Mouse (Mus musculus): ENCODE data around the gene Egfl6. TPM values are rescaled to one million over a fixed set of nuclear protein-coding genes. Genes with fewer than 3 reads are reported as not detected.
A peak's percentile ranks its signal among the peaks of the same experiment; 100 is the strongest.
"Not testable (repeated sequence)": the region's sequence is repeated elsewhere in the genome, so short reads cannot be mapped to it uniquely, and the experiment has no call there.

Gene Egfl6
- total and polyA plus RNA-seq, 2 experiments from 2014 or later: 0.64 TPM; not detected in 1

DNA sequence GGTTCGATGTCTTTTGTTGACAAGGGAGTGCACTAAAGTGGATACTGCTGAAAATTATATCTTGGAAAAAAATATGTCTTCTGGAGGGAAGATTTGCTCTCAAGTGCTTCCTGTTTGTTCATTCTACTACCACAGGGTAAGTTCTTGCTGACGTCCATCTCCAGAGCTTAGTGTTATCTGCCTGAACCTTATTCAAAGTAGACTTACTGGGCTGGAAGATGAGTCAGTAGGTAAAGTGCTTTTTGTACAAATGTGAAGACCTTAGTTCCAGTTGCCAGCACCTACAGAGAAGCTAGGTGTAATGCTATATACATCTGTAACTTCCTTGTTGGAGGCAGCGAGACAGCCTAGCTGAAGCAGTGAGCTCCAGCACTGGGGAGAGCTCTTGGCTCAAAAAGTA, 69.6 kb downstream of the Egfl6 start:
- TF ChIP-seq EP300 (IDR thresholded peaks at IDR 0.05; ENCODE audit: low read depth) (no peak), CTCF (IDR thresholded peaks at IDR 0.05; ENCODE audit: low read depth) (no peak)
- no peaks in the 10 kb centered on the region for H3K36me3 ChIP-seq (replicated peaks; ENCODE audit: control insufficient read depth, insufficient read depth, low read length)
- H3K9me3 ChIP-seq (replicated peaks; ENCODE audit: control insufficient read depth, low read length): no peaks in the 10 kb centered on the region
- H3K4me1 ChIP-seq (ENCODE audit: control insufficient read depth, insufficient read depth): no peaks in the 10 kb centered on the region
- no peak overlapping the region for H3K4me2 ChIP-seq (ENCODE audit: low read depth, low read length)
- H3K27me3 ChIP-seq (ENCODE audit: control insufficient read depth, insufficient read depth, low read length): no peaks in the 10 kb centered on the region
- 80% methylated on average over 3 of the region's 3 CpGs for WGBS
- DNase-seq (ENCODE audit: low spot score): no peak
- no peak for ATAC-seq (ENCODE audit: insufficient read depth, low read depth)
- H3K4me3 ChIP-seq (ENCODE audit: low read depth, low read length): no peak overlapping the region
- H3K9ac ChIP-seq (replicated peaks; ENCODE audit: low read depth, low read length): no peak overlapping the region
- H3K27ac ChIP-seq (ENCODE audit: low read depth): no peak overlapping the region

DNA sequence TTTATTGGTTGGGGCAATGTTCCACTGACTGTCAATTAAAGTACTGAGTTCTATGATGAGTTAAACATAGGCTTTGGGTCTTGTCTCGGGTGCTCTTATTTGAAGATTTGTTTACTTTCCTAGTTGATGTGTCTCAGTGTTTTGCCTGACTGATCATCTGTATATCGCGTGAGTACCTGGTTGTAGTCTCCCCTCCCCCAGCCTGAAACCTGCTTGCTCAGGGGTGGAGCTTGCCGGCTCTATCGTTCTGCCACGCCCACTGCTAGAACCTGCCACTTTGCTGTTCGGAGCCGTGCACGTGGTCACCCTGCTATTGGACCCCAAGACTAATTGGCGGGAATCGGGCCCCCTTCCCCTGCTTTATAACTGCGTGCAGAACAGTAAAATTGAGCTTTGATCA, 71.5 kb downstream of the Egfl6 start:
- H3K9ac ChIP-seq (replicated peaks; ENCODE audit: low read depth, low read length); DNase-seq (ENCODE audit: low spot score): not testable (repeated sequence)
- WGBS: 22% methylated on average over 12 of the region's 12 CpGs

DNA sequence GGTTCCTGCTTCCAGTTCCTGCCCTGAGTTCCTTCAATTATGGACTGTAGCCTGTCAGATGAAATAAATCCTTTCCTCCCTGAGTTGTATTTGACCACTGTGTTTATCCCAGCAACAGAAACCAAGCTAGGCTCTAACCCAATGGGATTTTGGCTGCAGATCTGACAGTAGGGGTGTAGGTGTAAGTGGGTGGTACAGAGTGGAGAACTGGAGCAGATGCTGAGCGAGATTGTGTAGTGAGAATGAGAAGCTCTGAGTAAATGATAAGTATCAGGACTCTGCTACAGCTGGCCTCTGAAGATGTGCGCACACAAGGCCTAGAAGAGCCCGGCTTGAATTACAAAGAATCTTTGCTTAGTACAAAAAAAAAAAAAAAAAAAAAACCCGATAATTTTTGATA, 73.4 kb downstream of the Egfl6 start:
- no peak overlapping the region for H3K4me3 ChIP-seq (ENCODE audit: low read depth, low read length)
- no peaks in the 10 kb centered on the region for H3K9me3 ChIP-seq (replicated peaks; ENCODE audit: control insufficient read depth, low read length)
- 87% methylated on average over 4 of the region's 4 CpGs for WGBS
- no peak overlapping the region for H3K9ac ChIP-seq (replicated peaks; ENCODE audit: low read depth, low read length)
- H3K27ac ChIP-seq (ENCODE audit: low read depth): no peak overlapping the region
- no peaks in the 10 kb centered on the region for H3K27me3 ChIP-seq (ENCODE audit: control insufficient read depth, insufficient read depth, low read length)
- H3K4me2 ChIP-seq (ENCODE audit: low read depth, low read length): no peak overlapping the region
- DNase-seq (ENCODE audit: low spot score) (no peak), ATAC-seq (ENCODE audit: insufficient read depth, low read depth) (no peak)
- TF ChIP-seq CTCF (IDR thresholded peaks at IDR 0.05; ENCODE audit: low read depth) (no peak), EP300 (IDR thresholded peaks at IDR 0.05; ENCODE audit: low read depth) (no peak)
- no peaks in the 10 kb centered on the region for H3K4me1 ChIP-seq (ENCODE audit: control insufficient read depth, insufficient read depth)
- H3K36me3 ChIP-seq (replicated peaks; ENCODE audit: control insufficient read depth, insufficient read depth, low read length): no peaks in the 10 kb centered on the region

More for the DNA sequence above, 71.5 kb downstream of the Egfl6 start:
- not testable (repeated sequence) for H3K36me3 ChIP-seq (replicated peaks; ENCODE audit: control insufficient read depth, insufficient read depth, low read length); ATAC-seq (ENCODE audit: insufficient read depth, low read depth); H3K9me3 ChIP-seq (replicated peaks; ENCODE audit: control insufficient read depth, low read length); H3K4me3 ChIP-seq (ENCODE audit: low read depth, low read length); H3K27ac ChIP-seq (ENCODE audit: low read depth); H3K4me1 ChIP-seq (ENCODE audit: control insufficient read depth, insufficient read depth); H3K27me3 ChIP-seq (ENCODE audit: control insufficient read depth, insufficient read depth, low read length)
- peak overlapping the region; percentile 34; the same call in 1 of the 2 replicates for H3K4me2 ChIP-seq (ENCODE audit: low read depth, low read length)

DNA sequence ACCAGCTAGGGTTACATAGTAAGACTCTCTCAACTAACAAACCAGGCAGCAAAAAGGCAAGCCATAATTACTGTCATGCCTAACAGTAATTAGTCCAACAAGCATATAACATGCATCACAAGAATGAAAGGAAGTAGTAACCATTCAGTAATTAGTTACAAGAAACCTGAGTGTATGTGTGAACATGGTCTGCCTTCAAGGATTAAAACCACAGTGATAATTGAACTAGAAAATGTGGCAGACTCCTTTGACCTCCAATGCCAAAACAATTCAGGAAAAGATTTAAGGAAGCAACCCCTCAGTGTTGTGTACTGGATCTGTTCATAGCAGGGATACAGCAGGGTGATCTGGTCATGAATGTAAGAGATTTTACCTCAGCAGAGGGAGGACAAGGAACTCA, 74.4 kb downstream of the Egfl6 start:
- TF ChIP-seq CTCF (IDR thresholded peaks at IDR 0.05; ENCODE audit: low read depth): no peak
- TF ChIP-seq EP300 (IDR thresholded peaks at IDR 0.05; ENCODE audit: low read depth): no peak
- Histone ChIP-seq H3K9ac (replicated peaks; ENCODE audit: low read depth, low read length) (no peak overlapping the region), H3K4me1 (ENCODE audit: control insufficient read depth, insufficient read depth) (no peaks in the 10 kb centered on the region), H3K9me3 (replicated peaks; ENCODE audit: control insufficient read depth, low read length) (no peaks in the 10 kb centered on the region), H3K36me3 (replicated peaks; ENCODE audit: control insufficient read depth, insufficient read depth, low read length) (no peaks in the 10 kb centered on the region), H3K27me3 (ENCODE audit: control insufficient read depth, insufficient read depth, low read length) (no peaks in the 10 kb centered on the region), H3K4me2 (ENCODE audit: low read depth, low read length) (peak overlapping the region; percentile 50; the same call in 1 of the 2 replicates), H3K4me3 (ENCODE audit: low read depth, low read length) (no peak overlapping the region), H3K27ac (ENCODE audit: low read depth) (peak overlapping the region; percentile 81; the same call in 1 of the 2 replicates)
- ATAC-seq (ENCODE audit: insufficient read depth, low read depth) (no peak), DNase-seq (ENCODE audit: low spot score) (no peak)

DNA sequence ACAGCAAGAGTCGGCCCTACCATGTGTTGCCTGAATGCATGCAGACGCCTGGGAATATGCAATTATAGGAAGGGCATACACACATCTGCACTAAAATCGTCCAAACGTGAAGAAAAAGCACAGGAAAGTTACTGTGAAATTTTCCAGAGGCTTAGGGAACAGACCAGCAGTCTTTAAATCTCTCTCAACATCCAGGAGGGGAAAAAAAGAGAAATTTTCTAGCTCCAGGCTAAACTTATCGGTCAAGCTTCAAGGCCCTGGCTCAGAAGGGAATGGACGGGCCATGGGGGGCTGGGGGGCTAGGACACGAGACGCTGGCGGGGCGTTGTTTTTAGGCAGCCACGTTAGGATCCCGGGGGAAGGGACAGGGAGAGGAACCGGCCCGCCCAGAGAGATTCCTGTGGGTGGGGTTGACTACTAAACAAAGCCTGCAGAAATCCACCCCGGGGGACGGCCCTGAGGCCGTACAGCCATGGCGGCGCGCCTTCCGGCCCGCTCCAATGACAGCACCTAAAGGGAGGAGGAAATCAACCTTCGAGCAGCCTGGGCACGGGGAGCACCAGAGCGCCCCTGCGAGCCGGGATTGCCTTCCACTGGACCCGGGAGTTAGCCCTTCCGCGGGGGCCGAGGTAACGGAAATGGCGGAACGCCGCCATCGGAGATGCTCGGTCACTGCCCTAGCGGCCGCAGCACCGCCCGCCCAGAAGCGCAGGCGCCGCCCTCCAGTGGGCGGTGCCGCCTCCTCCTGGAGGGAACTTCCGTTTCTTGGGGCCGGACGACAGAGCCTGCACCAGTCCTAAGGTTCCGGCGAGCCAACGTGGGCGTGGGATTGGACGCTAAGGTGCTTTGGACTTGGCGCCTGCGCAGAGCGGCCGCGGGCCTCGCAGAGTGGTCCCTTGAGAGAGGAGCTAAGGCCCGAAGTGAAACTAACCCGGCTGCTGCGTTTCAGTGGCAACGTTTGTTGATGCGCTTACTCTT, 75.5 kb downstream of the Egfl6 start:
- WGBS: 18% methylated on average over 63 of the region's 65 CpGs

More for the DNA sequence above, 75.5 kb downstream of the Egfl6 start:
- ATAC-seq (ENCODE audit: insufficient read depth, low read depth) (peak; percentile 98), DNase-seq (ENCODE audit: low spot score) (peak; percentile 88)
- Histone ChIP-seq H3K27ac (ENCODE audit: low read depth) (peak overlapping the region; percentile 99), H3K4me2 (ENCODE audit: low read depth, low read length) (peak overlapping the region; percentile 62), H3K4me1 (ENCODE audit: control insufficient read depth, insufficient read depth) (no peaks in the 10 kb centered on the region), H3K27me3 (ENCODE audit: control insufficient read depth, insufficient read depth, low read length) (no peaks in the 10 kb centered on the region), H3K9me3 (replicated peaks; ENCODE audit: control insufficient read depth, low read length) (no peaks in the 10 kb centered on the region), H3K9ac (replicated peaks; ENCODE audit: low read depth, low read length) (peak overlapping the region; percentile 81), H3K36me3 (replicated peaks; ENCODE audit: control insufficient read depth, insufficient read depth, low read length) (no peaks in the 10 kb centered on the region), H3K4me3 (ENCODE audit: low read depth, low read length) (peak overlapping the region; percentile 59)
- TF ChIP-seq CTCF (IDR thresholded peaks at IDR 0.05; ENCODE audit: low read depth): no peak
- no peak; the same call in 1 of the 2 replicates for TF ChIP-seq EP300 (IDR thresholded peaks at IDR 0.05; ENCODE audit: low read depth)

Data from heart, postnatal 0 days (tissue).